Mouse (Mus musculus): Measurements from ENCODE around the gene Fancc. TPM values are rescaled to one million over a fixed set of nuclear protein-coding genes. Genes with fewer than 3 reads are reported as not detected.

Gene Fancc
- total and polyA plus RNA-seq, 2 experiments from 2014 or later: 8.5 to 39.5 TPM

GRCm38 (mm10) chr13:63542796-63543384 is 45.8 kb upstream of the Fancc start:
- no peak for TF ChIP-seq CTCF (IDR thresholded peaks at IDR 0.05; ENCODE audit: low read depth)
- TF ChIP-seq EP300 (IDR thresholded peaks at IDR 0.05; ENCODE audit: low read depth): no peak
- 86% methylated on average over 3 of the region's 3 CpGs for WGBS
- Histone ChIP-seq H3K27me3 (ENCODE audit: control insufficient read depth, insufficient read depth, low read length) (no peaks in the 10 kb centered on the region), H3K9ac (replicated peaks; ENCODE audit: low read depth, low read length) (no peak overlapping the region), H3K4me2 (ENCODE audit: low read depth, low read length) (no peak overlapping the region), H3K36me3 (replicated peaks; ENCODE audit: control insufficient read depth, insufficient read depth, low read length) (peaks cover 67% of the 10 kb centered on the region), H3K9me3 (replicated peaks; ENCODE audit: control insufficient read depth, low read length) (no peaks in the 10 kb centered on the region), H3K27ac (ENCODE audit: low read depth) (no peak overlapping the region), H3K4me1 (ENCODE audit: control insufficient read depth, insufficient read depth) (no peaks in the 10 kb centered on the region), H3K4me3 (ENCODE audit: low read depth, low read length) (no peak overlapping the region)
- ATAC-seq (ENCODE audit: insufficient read depth, low read depth) (no peak), DNase-seq (ENCODE audit: low spot score) (no peak)

GRCm38 (mm10) chr13:63541510-63541909 is 44.4 kb upstream of the Fancc start:
- H3K36me3 ChIP-seq (replicated peaks; ENCODE audit: control insufficient read depth, insufficient read depth, low read length): peaks cover 75% of the 10 kb centered on the region
- no peaks in the 10 kb centered on the region for H3K9me3 ChIP-seq (replicated peaks; ENCODE audit: control insufficient read depth, low read length)
- H3K4me3 ChIP-seq (ENCODE audit: low read depth, low read length): no peak overlapping the region
- no peaks in the 10 kb centered on the region for H3K4me1 ChIP-seq (ENCODE audit: control insufficient read depth, insufficient read depth)
- no peaks in the 10 kb centered on the region for H3K27me3 ChIP-seq (ENCODE audit: control insufficient read depth, insufficient read depth, low read length)
- H3K27ac ChIP-seq (ENCODE audit: low read depth): no peak overlapping the region
- DNase-seq (ENCODE audit: low spot score): no peak
- no peak overlapping the region for H3K9ac ChIP-seq (replicated peaks; ENCODE audit: low read depth, low read length)
- H3K4me2 ChIP-seq (ENCODE audit: low read depth, low read length): no peak overlapping the region
- no peak for ATAC-seq (ENCODE audit: insufficient read depth, low read depth)
- TF ChIP-seq EP300 (IDR thresholded peaks at IDR 0.05; ENCODE audit: low read depth): no peak
- no peak for TF ChIP-seq CTCF (IDR thresholded peaks at IDR 0.05; ENCODE audit: low read depth)

- Histone ChIP-seq H3K27ac (ENCODE audit: low read depth) (no peak overlapping the region), H3K4me2 (ENCODE audit: low read depth, low read length) (no peak overlapping the region), H3K4me1 (ENCODE audit: control insufficient read depth, insufficient read depth) (no peaks in the 10 kb centered on the region), H3K36me3 (replicated peaks; ENCODE audit: control insufficient read depth, insufficient read depth, low read length) (peaks cover 84% of the 10 kb centered on the region), H3K9ac (replicated peaks; ENCODE audit: low read depth, low read length) (no peak overlapping the region), H3K27me3 (ENCODE audit: control insufficient read depth, insufficient read depth, low read length) (no peaks in the 10 kb centered on the region), H3K4me3 (ENCODE audit: low read depth, low read length) (no peak overlapping the region), H3K9me3 (replicated peaks; ENCODE audit: control insufficient read depth, low read length) (no peaks in the 10 kb centered on the region)
- WGBS: 89% methylated on average over 12 of the region's 12 CpGs
- ATAC-seq (ENCODE audit: insufficient read depth, low read depth) (no peak), DNase-seq (ENCODE audit: low spot score) (no peak)
- TF ChIP-seq EP300 (IDR thresholded peaks at IDR 0.05; ENCODE audit: low read depth) (no peak), CTCF (IDR thresholded peaks at IDR 0.05; ENCODE audit: low read depth) (no peak)
Observed at GRCm38 (mm10) chr13:63540584-63540983, 43.5 kb upstream of the Fancc start.

- H3K4me1 ChIP-seq (ENCODE audit: control insufficient read depth, insufficient read depth): no peaks in the 10 kb centered on the region
- no peak overlapping the region for H3K9ac ChIP-seq (replicated peaks; ENCODE audit: low read depth, low read length)
- 87% methylated on average over 4 of the region's 4 CpGs for WGBS
- H3K27me3 ChIP-seq (ENCODE audit: control insufficient read depth, insufficient read depth, low read length): no peaks in the 10 kb centered on the region
- peaks cover 97% of the 10 kb centered on the region for H3K36me3 ChIP-seq (replicated peaks; ENCODE audit: control insufficient read depth, insufficient read depth, low read length)
- no peak overlapping the region for H3K27ac ChIP-seq (ENCODE audit: low read depth)
- no peaks in the 10 kb centered on the region for H3K9me3 ChIP-seq (replicated peaks; ENCODE audit: control insufficient read depth, low read length)
- no peak overlapping the region for H3K4me2 ChIP-seq (ENCODE audit: low read depth, low read length)
- ATAC-seq (ENCODE audit: insufficient read depth, low read depth) (no peak), DNase-seq (ENCODE audit: low spot score) (no peak)
- TF ChIP-seq EP300 (IDR thresholded peaks at IDR 0.05; ENCODE audit: low read depth) (no peak), CTCF (IDR thresholded peaks at IDR 0.05; ENCODE audit: low read depth) (no peak)
- no peak overlapping the region for H3K4me3 ChIP-seq (ENCODE audit: low read depth, low read length)
Observed at GRCm38 (mm10) chr13:63534981-63535380, 37.9 kb upstream of the Fancc start.

GRCm38 (mm10) chr13:63530857-63531256 is 33.8 kb upstream of the Fancc start:
- H3K9ac ChIP-seq (replicated peaks; ENCODE audit: low read depth, low read length): no peak overlapping the region
- DNase-seq (ENCODE audit: low spot score) (no peak), ATAC-seq (ENCODE audit: insufficient read depth, low read depth) (no peak)
- no peak overlapping the region for H3K4me2 ChIP-seq (ENCODE audit: low read depth, low read length)
- WGBS: 90% methylated on average over 9 of the region's 9 CpGs
- no peaks in the 10 kb centered on the region for H3K4me1 ChIP-seq (ENCODE audit: control insufficient read depth, insufficient read depth)
- H3K9me3 ChIP-seq (replicated peaks; ENCODE audit: control insufficient read depth, low read length): no peaks in the 10 kb centered on the region
- H3K36me3 ChIP-seq (replicated peaks; ENCODE audit: control insufficient read depth, insufficient read depth, low read length): peaks cover 76% of the 10 kb centered on the region
- H3K27ac ChIP-seq (ENCODE audit: low read depth): no peak overlapping the region
- H3K4me3 ChIP-seq (ENCODE audit: low read depth, low read length): no peak overlapping the region
- TF ChIP-seq CTCF (IDR thresholded peaks at IDR 0.05; ENCODE audit: low read depth) (no peak), EP300 (IDR thresholded peaks at IDR 0.05; ENCODE audit: low read depth) (no peak)
- no peaks in the 10 kb centered on the region for H3K27me3 ChIP-seq (ENCODE audit: control insufficient read depth, insufficient read depth, low read length)

GRCm38 (mm10) chr13:63530371-63530764 is 33.3 kb upstream of the Fancc start:
- no peak for ATAC-seq (ENCODE audit: insufficient read depth, low read depth)
- DNase-seq (ENCODE audit: low spot score): no peak
- 80% methylated on average over 3 of the region's 3 CpGs for WGBS
- H3K4me3 ChIP-seq (ENCODE audit: low read depth, low read length): no peak overlapping the region
- peaks cover 76% of the 10 kb centered on the region for H3K36me3 ChIP-seq (replicated peaks; ENCODE audit: control insufficient read depth, insufficient read depth, low read length)
- TF ChIP-seq CTCF (IDR thresholded peaks at IDR 0.05; ENCODE audit: low read depth): no peak
- no peak for TF ChIP-seq EP300 (IDR thresholded peaks at IDR 0.05; ENCODE audit: low read depth)
- H3K4me2 ChIP-seq (ENCODE audit: low read depth, low read length): no peak overlapping the region
- H3K27ac ChIP-seq (ENCODE audit: low read depth): no peak overlapping the region
- H3K9ac ChIP-seq (replicated peaks; ENCODE audit: low read depth, low read length): no peak overlapping the region
- H3K27me3 ChIP-seq (ENCODE audit: control insufficient read depth, insufficient read depth, low read length): no peaks in the 10 kb centered on the region
- no peaks in the 10 kb centered on the region for H3K4me1 ChIP-seq (ENCODE audit: control insufficient read depth, insufficient read depth)
- no peaks in the 10 kb centered on the region for H3K9me3 ChIP-seq (replicated peaks; ENCODE audit: control insufficient read depth, low read length)
